In genomic region chr3:95639694-95640093, GRCm38 (mm10) we compare ENCODE assay signal across 19 mouse cellular contexts. TPM values are rescaled to one million over a fixed set of nuclear protein-coding genes. Genes with fewer than 3 reads are reported as not detected.
DNase-seq lines count a peak whose midpoint lies in the region; ATAC-seq and TF ChIP-seq lines count a peak whose summit lies in the region.
"Had no signal": no experiment of that assay in that cellular context is flagged by ENCODE, and none has a peak within 500 bp of the region (broad histone marks: within the 10 kb centered on the region; RNA-seq: fewer than 3 reads in every experiment).

No protein-coding gene starts in this region.

- no peaks in the 10 kb centered on the region for H3K9me3 ChIP-seq in stomach, postnatal 0 days (ENCODE audit: control insufficient read depth, low read length)
- H3K9me3 ChIP-seq: embryonic facial prominence, embryonic 12.5 days; lung, embryonic 15.5 days; megakaryocyte, embryonic 14.5 days; neural tube, embryonic 13.5 days had no signal

- TF ChIP-seq CTCF in layer of hippocampus, adult 2 months (conservative IDR thresholded peaks at IDR 0.05) = peak; percentile 60
- peak; percentile 46 for TF ChIP-seq CTCF in stomach, postnatal 0 days (IDR thresholded peaks at IDR 0.05; ENCODE audit: low read depth)

- no peaks in the 10 kb centered on the region for H3K4me1 ChIP-seq in stomach, postnatal 0 days (replicated peaks; ENCODE audit: control insufficient read depth, insufficient read depth)
- H3K4me1 ChIP-seq: embryonic facial prominence, embryonic 12.5 days; lung, embryonic 15.5 days; neural tube, embryonic 13.5 days had no signal

- no peaks in the 10 kb centered on the region for H3K27me3 ChIP-seq in stomach, postnatal 0 days (ENCODE audit: control insufficient read depth, insufficient read depth, low read length)
- H3K27me3 ChIP-seq: embryonic facial prominence, embryonic 12.5 days; lung, embryonic 15.5 days; megakaryocyte, embryonic 14.5 days; neural tube, embryonic 13.5 days had no signal

- no peak for ATAC-seq in CD4-positive, CD25-positive, alpha-beta regulatory T cell, adult 4 months
- no peak for ATAC-seq in stomach, postnatal 0 days (ENCODE audit: low FRiP score, low TSS enrichment)

- H3K27ac ChIP-seq in layer of hippocampus, adult 2 months = no peak overlapping the region
- H3K27ac ChIP-seq in stomach, postnatal 0 days (replicated peaks) = no peak overlapping the region
- H3K27ac ChIP-seq: embryonic facial prominence, embryonic 12.5 days; hindbrain, embryonic 14.5 days; lung, embryonic 15.5 days; neural tube, embryonic 13.5 days had no signal

- H3K4me2 ChIP-seq in stomach, postnatal 0 days (replicated peaks; ENCODE audit: low read depth) = no peak overlapping the region
- H3K4me2 ChIP-seq: embryonic facial prominence, embryonic 12.5 days; hindbrain, embryonic 14.5 days; lung, embryonic 15.5 days; neural tube, embryonic 13.5 days had no signal

- no peak for TF ChIP-seq EP300 in stomach, postnatal 0 days (optimal IDR thresholded peaks at IDR 0.05)

- no peak overlapping the region for H3K4me3 ChIP-seq in layer of hippocampus, adult 2 months
- no peak overlapping the region for H3K4me3 ChIP-seq in stomach, postnatal 0 days (ENCODE audit: low read depth, low read length)
- H3K4me3 ChIP-seq: embryonic facial prominence, embryonic 12.5 days; lung, embryonic 15.5 days; megakaryocyte, embryonic 14.5 days; neural tube, embryonic 13.5 days had no signal

- H3K36me3 ChIP-seq in stomach, postnatal 0 days (ENCODE audit: control insufficient read depth, insufficient read depth, low read length) = peaks cover 9% of the 10 kb centered on the region

- DNase-seq in CD4-positive, CD25-positive, alpha-beta regulatory T cell, adult 2 months (ENCODE audit: low read depth, low spot score) = peak; percentile 37
- DNase-seq in layer of hippocampus, adult 2 months (ENCODE audit: low spot score in 2 of 2) = no peak
- no peak for DNase-seq in layer of hippocampus, adult 9-10 months (ENCODE audit: low spot score)
- peak; percentile 22 for DNase-seq in thymus, postnatal 25 days
- no peak for DNase-seq in thymus, adult 18-20 months
- no peak for DNase-seq in stomach, postnatal 0 days (ENCODE audit: low spot score)
- no peak for DNase-seq in left cerebral cortex, adult 11 months (ENCODE audit: low spot score)
- DNase-seq: cerebellum, adult 11 months; heart, postnatal 10 days; kidney, adult 11 months; kidney, postnatal 4 days; layer of hippocampus, postnatal 36 days; right cerebral cortex, postnatal 4 days had no signal

- WGBS in stomach, postnatal 0 days = 79% methylated on average over 1 of the region's 1 CpGs

- H3K9ac ChIP-seq in stomach, postnatal 0 days (ENCODE audit: low read length) = no peak overlapping the region
- H3K9ac ChIP-seq: embryonic facial prominence, embryonic 12.5 days; hindbrain, embryonic 14.5 days; lung, embryonic 15.5 days; neural tube, embryonic 13.5 days had no signal

RNA-seq across cellular contexts. Expression of gene Ensa, which starts 14.9 kb away (rescaled TPM):
- polyA plus RNA-seq in CD4-positive, CD25-positive, alpha-beta regulatory T cell, adult 4 months (2017; shearing (Covaris generic)) = 10 to 100 TPM; 81.6 to 97.8 TPM
- total RNA-seq in layer of hippocampus, adult 2 months (2021) = 100 to 1,000 TPM; 302 to 322 TPM
- 42.3 and 44.2 TPM in 2 replicates for polyA plus RNA-seq in stomach, postnatal 0 days (2015; fragmentation: Nextera tagmentation; extraction: Ambion mirVana)

RNA-seq across cellular contexts. Expression of gene Mcl1, which starts 18.9 kb away (rescaled TPM):
- polyA plus RNA-seq in CD4-positive, CD25-positive, alpha-beta regulatory T cell, adult 4 months (2017; shearing (Covaris generic)) = 10 to 100 TPM; 61.0 to 96.6 TPM
- total RNA-seq in layer of hippocampus, adult 2 months (2021) = 10 to 100 TPM; 49.6 to 55.2 TPM
- 57.9 and 59.2 TPM in 2 replicates for polyA plus RNA-seq in stomach, postnatal 0 days (2015; fragmentation: Nextera tagmentation; extraction: Ambion mirVana)

RNA-seq across cellular contexts. Expression of gene Adamtsl4, which starts 48.0 kb away (rescaled TPM):
- 1 to 10 TPM; 2.3 to 5.2 TPM for polyA plus RNA-seq in CD4-positive, CD25-positive, alpha-beta regulatory T cell, adult 4 months (2017; shearing (Covaris generic))
- 1 to 10 TPM; 7.0 to 7.9 TPM for total RNA-seq in layer of hippocampus, adult 2 months (2021)
- 9.4 and 10.4 TPM in 2 replicates for polyA plus RNA-seq in stomach, postnatal 0 days (2015; fragmentation: Nextera tagmentation; extraction: Ambion mirVana)

RNA-seq across cellular contexts. Expression of gene Golph3l, which starts 51.0 kb away (rescaled TPM):
- polyA plus RNA-seq in CD4-positive, CD25-positive, alpha-beta regulatory T cell, adult 4 months (2017; shearing (Covaris generic)) = 10 to 100 TPM; 24.6 to 29.6 TPM
- 10 to 100 TPM; 21.6 to 23.2 TPM for total RNA-seq in layer of hippocampus, adult 2 months (2021)
- 24.1 and 25.6 TPM in 2 replicates for polyA plus RNA-seq in stomach, postnatal 0 days (2015; fragmentation: Nextera tagmentation; extraction: Ambion mirVana)

Comparison
In these comparisons a context has a peak if more than half of its experiments do, and no peak if none do; other contexts are left out.
1. DNase-seq: peak in CD4-positive, CD25-positive, alpha-beta regulatory T cell, adult 2 months (single experiment) and thymus, postnatal 25 days (single experiment); none in layer of hippocampus, adult 2 months (0 of 2), layer of hippocampus, adult 9-10 months (single experiment), thymus, adult 18-20 months (0 of 2), stomach, postnatal 0 days (single experiment) and left cerebral cortex, adult 11 months (single experiment).